Comparison of ENCODE assay signal across 12 mouse cellular contexts in genomic region chr7:15933437-15934359, GRCm38 (mm10). TPM values are rescaled to one million over a fixed set of nuclear protein-coding genes. Genes with fewer than 3 reads are reported as not detected.
DNase-seq lines count a peak whose midpoint lies in the region; ATAC-seq lines count a peak whose summit lies in the region.
"Had no signal": no experiment of that assay in that cellular context is flagged by ENCODE, and none has a peak within 500 bp of the region (broad histone marks: within the 10 kb centered on the region; RNA-seq: fewer than 3 reads in every experiment).

No protein-coding gene starts in this region.

- peak; percentile 60 for DNase-seq in gastrocnemius, adult 18-20 months (ENCODE audit: low spot score)
- no peak for DNase-seq in gastrocnemius, postnatal 4 days (ENCODE audit: low spot score in 2 of 2)
- DNase-seq in neural tube, embryonic 10.5 days (ENCODE audit: extremely low spot score, low spot score): no peak
- peak; percentile 53 to 64 for DNase-seq in layer of hippocampus, adult 8-10 months (ENCODE audit: low spot score in 2 of 2)
- peak; percentile 71 for DNase-seq in telencephalon, adult 2 months (ENCODE audit: low read depth, low spot score)
- no peak for DNase-seq in adrenal gland, adult 18-20 months (ENCODE audit: low spot score in 2 of 2)

- H3K27ac ChIP-seq in neural tube, embryonic 13.5 days (replicated peaks): 0 out of 2 replicates have a peak overlapping the region, but pooled peaks have one; percentile 7

- no peaks in the 10 kb centered on the region for H3K27me3 ChIP-seq in neural tube, embryonic 13.5 days

- peaks cover 42% of the 10 kb centered on the region for H3K36me3 ChIP-seq in neural tube, embryonic 13.5 days

- ATAC-seq in neural tube, embryonic 13.5 days (ENCODE audit: low read depth): no peak
- no peak for ATAC-seq in cerebellum, adult (ENCODE audit: insufficient number of reproducible peaks, low FRiP score, low TSS enrichment)

- no peak overlapping the region for H3K9ac ChIP-seq in neural tube, embryonic 13.5 days

- 59% methylated on average over 16 of the region's 16 CpGs for WGBS in neural tube, embryonic 13.5 days

- H3K4me2 ChIP-seq in neural tube, embryonic 13.5 days: no peak overlapping the region

- no peaks in the 10 kb centered on the region for H3K9me3 ChIP-seq in neural tube, embryonic 13.5 days

- H3K4me3 ChIP-seq in neural tube, embryonic 13.5 days: no peak overlapping the region
- H3K4me3 ChIP-seq: erythroblast, embryonic 14.5 days; myocyte had no signal

- H3K4me1 ChIP-seq in neural tube, embryonic 13.5 days (replicated peaks): no peaks in the 10 kb centered on the region

RNA-seq across cellular contexts. Expression of gene Selenow, which starts 11.5 kb away (rescaled TPM):
- 1,000 to 10,000 TPM; 1,514 to 1,837 TPM for total RNA-seq in gastrocnemius, adult 18-20 months (2021)
- total RNA-seq in gastrocnemius, postnatal 4 days (2021): 100 to 1,000 TPM; 440 to 541 TPM
- polyA plus RNA-seq in neural tube, embryonic 13.5 days (2015; fragmentation: Nextera tagmentation; extraction: Ambion mirVana): 1,338 and 1,452 TPM in 2 replicates
- total RNA-seq in layer of hippocampus, adult 8-10 months (2022): 1,000 to 10,000 TPM; 1,057 to 1,355 (median 1,220) TPM
- total RNA-seq in adrenal gland, adult 18-20 months (2021): 100 to 1,000 TPM; 179 to 265 TPM

RNA-seq across cellular contexts. Expression of gene Nop53, which starts 12.2 kb away (rescaled TPM):
- 10 to 100 TPM; 82.3 to 91.7 TPM for total RNA-seq in gastrocnemius, adult 18-20 months (2021)
- 100 to 1,000 TPM; 172 to 173 TPM for total RNA-seq in gastrocnemius, postnatal 4 days (2021)
- polyA plus RNA-seq in neural tube, embryonic 13.5 days (2015; fragmentation: Nextera tagmentation; extraction: Ambion mirVana): 128 and 148 TPM in 2 replicates
- 100 to 1,000 TPM; 103 to 147 (median 122) TPM for total RNA-seq in layer of hippocampus, adult 8-10 months (2022)
- total RNA-seq in adrenal gland, adult 18-20 months (2021): 100 to 1,000 TPM; 181 to 185 TPM

RNA-seq across cellular contexts. Expression of gene Ehd2, which starts 33.7 kb away (rescaled TPM):
- 10 to 100 TPM; 24.9 to 37.4 TPM for total RNA-seq in gastrocnemius, adult 18-20 months (2021)
- total RNA-seq in gastrocnemius, postnatal 4 days (2021): 100 to 1,000 TPM; 160 to 194 TPM
- 9.3 and 12.6 TPM in 2 replicates for polyA plus RNA-seq in neural tube, embryonic 13.5 days (2015; fragmentation: Nextera tagmentation; extraction: Ambion mirVana)
- total RNA-seq in layer of hippocampus, adult 8-10 months (2022): 10 to 100 TPM in 1 of 4 experiments, 1 to 10 TPM in 3; 6.3 to 10.3 (median 8.7) TPM
- 100 to 1,000 TPM in 1 of 2 experiments, 10 to 100 TPM in 1; 28.7 to 121 TPM for total RNA-seq in adrenal gland, adult 18-20 months (2021)

RNA-seq across cellular contexts. Expression of gene Crxos, which starts 51.3 kb away (rescaled TPM):
- total RNA-seq in gastrocnemius, adult 18-20 months (2021): not detected
- not detected for total RNA-seq in gastrocnemius, postnatal 4 days (2021)
- not detected in 2 replicates for polyA plus RNA-seq in neural tube, embryonic 13.5 days (2015; fragmentation: Nextera tagmentation; extraction: Ambion mirVana)
- under 1 TPM in 1 of 4 experiments, not detected in 3; 0.23 TPM for total RNA-seq in layer of hippocampus, adult 8-10 months (2022)
- under 1 TPM in 1 of 2 experiments, not detected in 1; 0.20 TPM for total RNA-seq in adrenal gland, adult 18-20 months (2021)
- polyA plus RNA-seq: limb, embryonic 11.5 days; myocyte; stomach, embryonic 14.5 days had no signal

RNA-seq across cellular contexts. Expression of gene Crx, which starts 53.9 kb away (rescaled TPM):
- total RNA-seq in gastrocnemius, adult 18-20 months (2021): not detected
- not detected for total RNA-seq in gastrocnemius, postnatal 4 days (2021)
- not detected in 2 replicates for polyA plus RNA-seq in neural tube, embryonic 13.5 days (2015; fragmentation: Nextera tagmentation; extraction: Ambion mirVana)
- total RNA-seq in layer of hippocampus, adult 8-10 months (2022): not detected
- total RNA-seq in adrenal gland, adult 18-20 months (2021): not detected
- polyA plus RNA-seq: erythroblast, embryonic 14.5 days; limb, embryonic 11.5 days; myocyte; stomach, embryonic 14.5 days had no signal

Comparison
In these comparisons a context has a peak if more than half of its experiments do, and no peak if none do; other contexts are left out.
1. DNase-seq: peak in gastrocnemius, adult 18-20 months (single experiment), layer of hippocampus, adult 8-10 months (2 of 2) and telencephalon, adult 2 months (single experiment); none in gastrocnemius, postnatal 4 days (0 of 2), neural tube, embryonic 10.5 days (single experiment) and adrenal gland, adult 18-20 months (0 of 2).